Comparison of ENCODE assay signal across 22 mouse cellular contexts in genomic region chr1:171183025-171183424, GRCm38 (mm10). TPM values are rescaled to one million over a fixed set of nuclear protein-coding genes. Genes with fewer than 3 reads are reported as not detected.
"Had no signal": no experiment of that assay in that cellular context is flagged by ENCODE, and none has a peak within 500 bp of the region (broad histone marks: within the 10 kb centered on the region; RNA-seq: fewer than 3 reads in every experiment).

No protein-coding gene starts in this region.

- H3K4me2 ChIP-seq: limb, embryonic 12.5 days; limb, embryonic 15.5 days; liver, embryonic 11.5 days; lung, embryonic 14.5 days; midbrain, embryonic 15.5 days; neural tube, embryonic 12.5 days; neural tube, embryonic 15.5 days had no signal

- H3K27ac ChIP-seq: limb, embryonic 12.5 days; liver, embryonic 14.5 days; midbrain, embryonic 10.5 days; midbrain, embryonic 15.5 days; neural tube, embryonic 12.5 days; neural tube, embryonic 15.5 days; stomach, postnatal 0 days had no signal

- H3K4me1 ChIP-seq: neural tube, embryonic 12.5 days had no signal

- H3K9me3 ChIP-seq: limb, embryonic 12.5 days; limb, embryonic 15.5 days; megakaryocyte, embryonic 14.5 days; midbrain, embryonic 10.5 days; midbrain, embryonic 15.5 days; neural tube, embryonic 12.5 days; neural tube, embryonic 15.5 days had no signal

- H3K4me3 ChIP-seq: limb, embryonic 12.5 days; limb, embryonic 15.5 days; midbrain, embryonic 10.5 days; midbrain, embryonic 15.5 days; neural tube, embryonic 12.5 days; neural tube, embryonic 15.5 days had no signal

- H3K27me3 ChIP-seq: limb, embryonic 12.5 days; limb, embryonic 15.5 days; megakaryocyte, embryonic 14.5 days; midbrain, embryonic 15.5 days; neural tube, embryonic 12.5 days; neural tube, embryonic 15.5 days had no signal

- ATAC-seq: midbrain, embryonic 15.5 days had no signal

- H3K36me3 ChIP-seq: limb, embryonic 12.5 days; limb, embryonic 15.5 days; midbrain, embryonic 10.5 days; midbrain, embryonic 15.5 days; neural tube, embryonic 12.5 days; neural tube, embryonic 15.5 days had no signal

- DNase-seq: left cerebral cortex, postnatal 4 days; liver, postnatal 0 days; right cerebral cortex, adult 18-20 months; right cerebral cortex, postnatal 14 days; right cerebral cortex, postnatal 4 days; thymus, adult 2 months; thymus, postnatal 14 days; thymus, postnatal 4 days had no signal

- H3K9ac ChIP-seq: limb, embryonic 12.5 days; limb, embryonic 15.5 days; liver, embryonic 14.5 days; liver, postnatal 0 days; lung, embryonic 14.5 days; midbrain, embryonic 15.5 days; neural tube, embryonic 12.5 days; neural tube, embryonic 15.5 days had no signal

RNA-seq across cellular contexts. Expression of gene Nr1i3, which starts 30.7 kb away (rescaled TPM):
- total RNA-seq: left cerebral cortex, postnatal 14 days; left cerebral cortex, postnatal 4 days had no signal

RNA-seq across cellular contexts. Expression of gene Mpz, which starts 32.5 kb away (rescaled TPM):
- total RNA-seq: layer of hippocampus, adult 18-20 months; layer of hippocampus, postnatal 14 days; left cerebral cortex, postnatal 14 days; left cerebral cortex, postnatal 4 days had no signal
- polyA plus RNA-seq: liver, embryonic 11.5 days had no signal
